Mouse (Mus musculus) testis, adult 2 months (tissue): ENCODE results near the gene Ptprn. TPM values are rescaled to one million over a fixed set of nuclear protein-coding genes. Genes with fewer than 3 reads are reported as not detected.

Source experiments
- H3K27ac ChIP-seq: fragments of 200-500 bp; 2 replicates; pipeline ENCODE4 v1.5.1; 2012; ENCODE audit warnings: low read depth, low read length; ENCODE audit not compliant: control insufficient read depth, insufficient read depth
- H3K27me3 ChIP-seq: fragments of 200-500 bp; 2 replicates; pipeline ENCODE4 v1.6.1; 2012; ENCODE audit warnings: mild to moderate bottlenecking, low read length, moderate library complexity; ENCODE audit not compliant: control insufficient read depth, insufficient read depth
- H3K36me3 ChIP-seq: fragments of 200-500 bp; 2 replicates; pipeline ENCODE4 v1.6.1; 2012; ENCODE audit warnings: mild to moderate bottlenecking, low read length; ENCODE audit not compliant: control insufficient read depth, insufficient read depth
- H3K4me1 ChIP-seq: fragments of 200-500 bp; 2 replicates; pipeline ENCODE4 v1.6.1; 2012; ENCODE audit warnings: low read length; ENCODE audit not compliant: control insufficient read depth, insufficient read depth
- H3K4me3 ChIP-seq: fragments of 200-500 bp; 2 replicates; pipeline ENCODE4 v1.5.1; 2012; ENCODE audit warnings: low read depth, mild to moderate bottlenecking, low read length, moderate library complexity, mixed read lengths; ENCODE audit not compliant: control insufficient read depth
- CTCF ChIP-seq: fragments of 200-500 bp; IDR thresholded peaks from 2 replicates; pipeline ENCODE4 v1.5.1; 2012; ENCODE audit warnings: low read depth, mild to moderate bottlenecking, inconsistent platforms, low read length, moderate library complexity; ENCODE audit not compliant: control insufficient read depth, insufficient read depth, insufficient replicate concordance
- POLR2A ChIP-seq: fragments of 200-500 bp; IDR thresholded peaks from 2 replicates; pipeline ENCODE4 v1.6.1; 2012; ENCODE audit warnings: low read depth, mild to moderate bottlenecking, inconsistent platforms, low read length, moderate library complexity; ENCODE audit not compliant: control insufficient read depth
- polyA plus RNA-seq: library from polyadenylated mRNA; depleted of rRNA; stranded (reverse); fragments of >200 nt; gene quantifications from 2 replicates; pipeline ENCODE4 v1.2.3, GENCODE M21; 2012

Ptprn gene
- polyA plus RNA-seq, 1 experiment = 0.41 TPM

GRCm38 (mm10) chr1:75229158-75229557 is 35.1 kb downstream of the Ptprn start:
- Histone ChIP-seq H3K4me1 (no peaks in the 10 kb centered on the region), H3K27me3 (no peaks in the 10 kb centered on the region), H3K27ac (no peak overlapping the region), H3K36me3 (no peaks in the 10 kb centered on the region), H3K4me3 (no peak overlapping the region)
- TF ChIP-seq POLR2A (no peak), CTCF (no peak)

GRCm38 (mm10) chr1:75227653-75228052 is 36.6 kb downstream of the Ptprn start:
- H3K27ac ChIP-seq = no peak overlapping the region
- H3K4me3 ChIP-seq = no peak overlapping the region
- no peaks in the 10 kb centered on the region for H3K27me3 ChIP-seq
- TF ChIP-seq CTCF = no peak
- TF ChIP-seq POLR2A = no peak
- H3K36me3 ChIP-seq = no peaks in the 10 kb centered on the region
- no peaks in the 10 kb centered on the region for H3K4me1 ChIP-seq

GRCm38 (mm10) chr1:75226138-75226537 is 38.2 kb downstream of the Ptprn start:
- no peaks in the 10 kb centered on the region for H3K4me1 ChIP-seq
- H3K36me3 ChIP-seq = no peaks in the 10 kb centered on the region
- no peak overlapping the region for H3K27ac ChIP-seq
- TF ChIP-seq CTCF (no peak), POLR2A (no peak)
- H3K27me3 ChIP-seq = no peaks in the 10 kb centered on the region
- H3K4me3 ChIP-seq = no peak overlapping the region

- H3K27me3 ChIP-seq = no peaks in the 10 kb centered on the region; the same call in 1 of the 2 replicates
- H3K4me1 ChIP-seq = no peaks in the 10 kb centered on the region
- no peaks in the 10 kb centered on the region for H3K36me3 ChIP-seq
- TF ChIP-seq CTCF = no peak
- no peak for TF ChIP-seq POLR2A
- H3K27ac ChIP-seq = no peak overlapping the region
- H3K4me3 ChIP-seq = no peak overlapping the region
Observed at GRCm38 (mm10) chr1:75225473-75225872, 38.8 kb downstream of the Ptprn start.

GRCm38 (mm10) chr1:75223532-75223931 is 40.8 kb downstream of the Ptprn start:
- peaks cover 2% of the 10 kb centered on the region for H3K27me3 ChIP-seq
- TF ChIP-seq CTCF = no peak
- TF ChIP-seq POLR2A = no peak
- H3K4me1 ChIP-seq = peaks cover 9% of the 10 kb centered on the region
- H3K36me3 ChIP-seq = no peaks in the 10 kb centered on the region
- H3K4me3 ChIP-seq = no peak overlapping the region
- no peak overlapping the region for H3K27ac ChIP-seq

- Histone ChIP-seq H3K4me3 (no peak overlapping the region), H3K36me3 (no peaks in the 10 kb centered on the region), H3K27ac (no peak overlapping the region), H3K4me1 (peaks cover 16% of the 10 kb centered on the region), H3K27me3 (peaks cover 4% of the 10 kb centered on the region)
- TF ChIP-seq POLR2A (no peak), CTCF (no peak)
Observed at GRCm38 (mm10) chr1:75222926-75223325, 41.4 kb downstream of the Ptprn start.

GRCm38 (mm10) chr1:75221538-75221937 is 42.8 kb downstream of the Ptprn start:
- H3K4me3 ChIP-seq = no peak overlapping the region
- H3K36me3 ChIP-seq = no peaks in the 10 kb centered on the region
- no peak overlapping the region for H3K27ac ChIP-seq
- TF ChIP-seq POLR2A (no peak), CTCF (no peak)
- peaks cover 18% of the 10 kb centered on the region for H3K4me1 ChIP-seq
- peaks cover 4% of the 10 kb centered on the region for H3K27me3 ChIP-seq

- TF ChIP-seq POLR2A (no peak), CTCF (no peak)
Observed at GRCm38 (mm10) chr1:75219531-75219930, 44.8 kb downstream of the Ptprn start, which contains the start of gene Tuba4a. Gene Tuba4a, minus strand, starts transcription at chr1:75219865.

More at GRCm38 (mm10) chr1:75219531-75219930, 44.8 kb downstream of the Ptprn start, which contains the start of gene Tuba4a:
- H3K4me1 ChIP-seq = peaks cover 18% of the 10 kb centered on the region
- H3K4me3 ChIP-seq = peak within 1 kb of the TSS; percentile 82
- peaks cover 4% of the 10 kb centered on the region for H3K27me3 ChIP-seq
- H3K27ac ChIP-seq = no peak within 1 kb of the TSS
- H3K36me3 ChIP-seq = no peaks in the 10 kb centered on the region
